Mouse (Mus musculus): ENCODE measurements at regions not wholly inside any gene's neighbourhood (a gene's known extent, or its start where the extent isn't known, plus 50 kb on each side); places are given as distances from the start of the nearest gene placed in this dataset.

DNA sequence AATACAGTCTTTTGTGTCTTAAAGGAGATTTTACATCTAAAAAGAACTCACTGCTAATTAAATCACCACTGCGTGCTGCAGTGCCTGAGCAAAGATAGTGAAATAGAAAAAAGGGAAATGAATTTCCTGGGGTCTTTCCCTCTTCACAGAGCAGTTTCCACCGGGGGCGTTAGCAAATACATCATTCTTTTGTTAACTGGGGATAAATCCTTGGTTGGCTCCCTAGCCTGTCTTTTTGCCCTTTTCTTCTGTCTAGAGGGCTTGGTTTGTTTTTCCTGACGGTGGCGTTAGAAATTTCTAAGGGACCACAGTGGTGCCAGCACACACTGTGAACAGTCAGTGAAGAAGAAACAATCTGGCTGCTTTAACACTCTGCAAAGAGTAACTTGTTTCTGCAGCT, 464.0 kb downstream of the Tmtc2 start:
- TF ChIP-seq CTCF (IDR thresholded peaks at IDR 0.05; ENCODE audit: low read depth) (no peak), EP300 (optimal IDR thresholded peaks at IDR 0.05) (no peak)

Data from stomach, postnatal 0 days (tissue).